Mouse (Mus musculus) midbrain, embryonic 14.5 days (tissue): ENCODE measurements around the gene Arntl. TPM values are rescaled to one million over a fixed set of nuclear protein-coding genes. Genes with fewer than 3 reads are reported as not detected.

ENCODE experiments used
- ATAC-seq: fragments of 200-750 bp; cut with Nextera tagmentation; 2 replicates; pipeline ENCODE4 v1.8.0; 2017; ENCODE audit warnings: moderate number of reproducible peaks, moderate library complexity; ENCODE audit not compliant: low FRiP score, low TSS enrichment
- DNase-seq: peaks from one replicate; pipeline ENCODE4 v3.0.0-alpha.2; 2015
- H3K27ac ChIP-seq: fragments of 300-500 bp; sonication (generic); replicated peaks from 2 replicates; pipeline ENCODE4 v1.5.1; 2014; ENCODE audit warnings: mild to moderate bottlenecking, low read depth, low read length, moderate library complexity
- H3K27me3 ChIP-seq: fragments of 300-500 bp; sonication (generic); 2 replicates; pipeline ENCODE4 v1.6.1; 2014; ENCODE audit warnings: low read length, control low read depth, mixed read lengths; ENCODE audit not compliant: control insufficient read depth, insufficient read depth
- H3K36me3 ChIP-seq: fragments of 300-500 bp; sonication (generic); 2 replicates; pipeline ENCODE4 v1.6.1; 2014; ENCODE audit warnings: low read length, control low read depth; ENCODE audit not compliant: control insufficient read depth, insufficient read depth
- H3K4me1 ChIP-seq: fragments of 300-500 bp; sonication (generic); 2 replicates; pipeline ENCODE4 v1.6.1; 2014; ENCODE audit warnings: mild to moderate bottlenecking, antibody characterized with exemption, low read length, control low read depth; ENCODE audit not compliant: control insufficient read depth, insufficient read depth
- H3K4me2 ChIP-seq: fragments of 300-500 bp; sonication (generic); 2 replicates; pipeline ENCODE4 v1.6.1; 2014; ENCODE audit warnings: mild to moderate bottlenecking, low read length, moderate library complexity
- H3K4me3 ChIP-seq: fragments of 300-500 bp; sonication (generic); replicated peaks from 2 replicates; pipeline ENCODE4 v1.5.1; 2014; ENCODE audit warnings: low read depth, low read length
- H3K9ac ChIP-seq: fragments of 300-500 bp; sonication (generic); replicated peaks from 2 replicates; pipeline ENCODE4 v1.6.1; 2014; ENCODE audit warnings: mild to moderate bottlenecking, low read length, moderate library complexity
- H3K9me3 ChIP-seq: fragments of 300-500 bp; sonication (generic); 2 replicates; pipeline ENCODE4 v1.6.1; 2016; ENCODE audit warnings: low read length, control low read depth, mixed read lengths; ENCODE audit not compliant: control insufficient read depth
- WGBS: fragments of 180-500 bp; shearing (Covaris S2); extraction: QIAGEN DNeasy Blood & Tissue Kit; methylation state at CpG from one replicate; pipeline ENCODE4 v1.1.7; 2014; 5-methylcytosine and 5-hydroxymethylcytosine counted together
- polyA plus RNA-seq: library from polyadenylated mRNA; unstranded; fragments of >200 nt; fragmentation: Nextera tagmentation; extraction: Ambion mirVana; gene quantifications from 2 replicates; pipeline ENCODE4 v1.2.1, GENCODE M21; 2014

Arntl gene
- polyA plus RNA-seq, 1 experiment from 2014 or later, result 16.1 TPM

DNA sequence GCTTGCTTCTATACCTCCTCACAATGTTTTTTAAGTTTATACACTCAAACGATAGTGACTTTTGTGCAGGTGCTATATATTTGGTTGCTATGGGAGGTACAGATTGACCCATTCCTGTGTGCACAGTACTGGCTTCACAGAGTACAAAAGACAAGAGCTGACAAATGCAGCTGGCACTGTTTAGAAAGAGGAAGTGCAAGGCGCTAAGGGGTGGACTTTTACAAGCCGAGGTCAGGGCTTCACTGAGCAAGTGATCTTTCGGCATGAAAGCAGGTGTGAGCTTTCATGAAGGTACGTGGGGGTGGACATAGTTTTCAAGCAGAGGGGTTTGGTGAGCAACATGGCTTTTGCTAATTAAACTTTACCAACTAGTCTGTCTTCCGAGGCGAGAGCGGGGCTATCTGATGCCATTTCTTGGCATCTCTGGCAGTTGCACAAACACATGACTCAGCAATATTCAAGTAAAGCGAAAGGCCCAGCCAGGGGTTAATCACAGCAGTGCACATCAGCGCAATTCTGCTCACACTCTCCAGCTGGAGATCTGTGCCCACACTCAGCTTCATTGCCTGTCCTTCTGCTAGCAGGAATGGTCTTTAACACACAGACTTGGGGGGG lies 10.0 kb upstream of the Arntl start:
- Histone ChIP-seq H3K9me3 (no peaks in the 10 kb centered on the region), H3K36me3 (no peaks in the 10 kb centered on the region), H3K4me1 (no peaks in the 10 kb centered on the region), H3K4me2 (no peak overlapping the region), H3K27me3 (no peaks in the 10 kb centered on the region), H3K9ac (no peak overlapping the region), H3K4me3 (no peak overlapping the region), H3K27ac (no peak overlapping the region)
- DNase-seq (no peak), ATAC-seq (no peak)
- 59% methylated on average over 10 of the region's 10 CpGs for WGBS

DNA sequence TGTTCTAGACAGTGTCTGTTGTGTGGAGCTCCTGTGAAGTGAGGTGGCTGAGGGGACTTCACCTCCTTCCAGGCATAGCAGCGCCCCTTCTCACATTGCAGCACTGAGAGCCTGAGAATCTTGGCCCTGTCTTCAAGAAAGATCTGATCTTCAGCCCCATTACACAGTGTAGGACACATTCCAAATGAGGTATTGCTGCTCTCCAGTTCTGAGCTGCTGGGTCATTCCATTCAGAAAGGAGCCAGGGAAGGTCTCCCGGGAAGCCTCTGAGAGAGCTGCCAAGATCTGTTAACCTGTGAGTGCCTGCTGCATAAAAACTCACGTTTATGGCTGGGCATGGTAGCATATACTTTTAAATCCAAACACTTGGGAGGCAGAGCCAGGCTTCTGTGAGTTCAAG lies 5.7 kb upstream of the Arntl start:
- Histone ChIP-seq H3K9ac (no peak overlapping the region), H3K27me3 (peaks cover 18% of the 10 kb centered on the region; the same call in 1 of the 2 replicates), H3K4me1 (no peaks in the 10 kb centered on the region), H3K36me3 (no peaks in the 10 kb centered on the region), H3K4me2 (no peak overlapping the region), H3K27ac (no peak overlapping the region), H3K4me3 (no peak overlapping the region), H3K9me3 (no peaks in the 10 kb centered on the region)
- DNase-seq (no peak), ATAC-seq (no peak)
- 56% methylated on average over 3 of the region's 3 CpGs for WGBS

DNA sequence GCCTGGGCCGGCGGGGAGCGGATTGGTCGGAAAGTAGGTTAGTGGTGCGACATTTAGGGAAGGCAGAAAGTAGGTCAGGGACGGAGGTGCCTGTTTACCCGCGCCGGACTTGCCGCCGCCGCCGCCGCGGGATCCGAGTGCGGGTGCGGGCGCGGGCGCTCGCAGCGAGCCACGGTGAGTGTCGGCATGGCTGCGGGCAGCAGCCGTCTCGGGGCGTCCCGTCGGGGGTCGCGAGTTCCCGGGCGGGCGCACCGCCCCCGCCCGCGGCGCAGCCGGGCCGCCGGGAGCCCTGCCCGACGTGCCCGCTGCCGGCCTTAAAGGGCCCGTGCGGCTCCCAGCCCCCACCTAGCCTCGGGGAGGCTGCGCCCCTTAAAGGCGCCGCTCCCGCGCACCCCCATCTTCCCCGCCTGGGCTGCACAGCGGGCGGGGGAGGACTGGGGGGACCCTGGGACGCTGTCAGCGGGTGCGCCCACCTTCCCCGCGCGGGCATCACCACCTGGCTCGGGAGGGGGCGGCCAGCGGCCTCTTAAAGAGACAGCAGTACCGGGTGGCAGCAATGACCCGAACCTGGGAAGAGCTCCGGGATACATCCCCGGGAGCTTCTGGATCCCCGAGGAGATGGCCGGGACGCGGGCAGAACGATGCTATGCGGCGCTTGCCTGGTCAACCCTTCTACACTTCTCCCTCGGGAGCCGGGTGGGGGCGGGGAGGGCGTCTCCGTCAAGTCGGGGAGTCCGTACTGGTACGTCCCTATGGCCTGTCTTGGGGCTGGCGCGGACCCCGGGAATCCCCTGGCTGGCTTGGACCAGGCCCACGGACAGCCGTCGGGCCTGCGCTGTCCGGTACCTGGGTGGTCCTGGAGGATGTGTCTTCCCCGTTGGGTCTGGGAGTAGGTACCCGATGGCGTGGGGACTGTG lies 464 bp downstream of the Arntl start:
- Histone ChIP-seq H3K27ac (peak overlapping the region; percentile 86), H3K27me3 (peaks cover 45% of the 10 kb centered on the region), H3K4me2 (peak overlapping the region; percentile 77), H3K4me3 (peak overlapping the region; percentile 80), H3K9ac (peak overlapping the region; percentile 70), H3K9me3 (no peaks in the 10 kb centered on the region), H3K4me1 (peaks cover 7% of the 10 kb centered on the region; the same call in 1 of the 2 replicates), H3K36me3 (no peaks in the 10 kb centered on the region)
- under 1% methylated on average over 76 of the region's 98 CpGs for WGBS
- peak; percentile 80 for DNase-seq
- ATAC-seq, result peak; percentile 74

DNA sequence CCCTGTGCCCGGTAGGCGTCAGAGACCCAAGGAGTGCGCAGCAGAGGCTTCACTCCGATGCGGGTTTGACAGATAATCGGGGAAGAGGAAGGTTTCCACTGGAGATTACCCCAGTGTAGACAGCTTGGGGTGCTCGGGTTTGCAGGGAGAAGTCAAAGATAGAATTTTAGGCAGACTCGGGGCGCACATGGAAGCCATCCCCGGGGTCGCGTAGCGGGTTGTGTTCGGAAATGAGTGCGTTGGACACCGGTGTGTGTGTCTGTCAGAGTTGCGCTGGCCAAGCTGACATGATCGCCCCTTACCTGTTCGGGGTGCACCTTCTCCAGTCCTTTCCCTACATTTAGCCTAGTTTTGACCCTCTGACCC lies 1.1 kb downstream of the Arntl start:
- Histone ChIP-seq H3K9me3 (no peaks in the 10 kb centered on the region), H3K4me3 (peak overlapping the region; percentile 80), H3K9ac (peak overlapping the region; percentile 70; the same call in 1 of the 2 replicates), H3K27ac (no peak overlapping the region), H3K27me3 (peaks cover 45% of the 10 kb centered on the region), H3K36me3 (no peaks in the 10 kb centered on the region), H3K4me1 (peaks cover 7% of the 10 kb centered on the region; the same call in 1 of the 2 replicates), H3K4me2 (peak overlapping the region; percentile 77)
- no peak for DNase-seq
- 1% methylated on average over 19 of the region's 19 CpGs for WGBS
- ATAC-seq, result no peak

DNA sequence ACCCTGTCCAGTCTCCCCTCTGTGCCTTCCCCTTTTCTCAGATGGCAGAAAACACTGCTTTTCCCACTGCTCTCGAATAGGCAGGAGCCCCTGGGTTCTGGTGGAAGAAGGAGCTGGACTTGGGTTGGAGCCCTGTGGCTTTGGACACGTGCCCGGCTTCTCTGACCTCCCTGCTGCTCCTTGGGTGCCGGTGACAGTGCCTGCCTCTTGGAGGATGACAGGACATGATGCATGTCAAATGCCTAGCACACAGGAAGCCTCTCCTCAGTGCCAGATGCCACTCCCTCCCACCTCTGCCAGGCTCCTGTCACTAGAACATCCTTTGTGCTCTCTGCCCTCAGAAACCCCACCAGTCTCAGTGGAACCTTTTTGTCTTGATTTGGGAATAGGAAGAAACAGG lies 3.2 kb downstream of the Arntl start:
- 56% methylated on average over 4 of the region's 4 CpGs for WGBS
- Histone ChIP-seq H3K9me3 (no peaks in the 10 kb centered on the region), H3K4me1 (peaks cover 7% of the 10 kb centered on the region; the same call in 1 of the 2 replicates), H3K9ac (no peak overlapping the region), H3K27ac (no peak overlapping the region), H3K4me2 (no peak overlapping the region), H3K4me3 (no peak overlapping the region), H3K36me3 (no peaks in the 10 kb centered on the region), H3K27me3 (peaks cover 38% of the 10 kb centered on the region)
- no peak for DNase-seq
- ATAC-seq, result no peak

DNA sequence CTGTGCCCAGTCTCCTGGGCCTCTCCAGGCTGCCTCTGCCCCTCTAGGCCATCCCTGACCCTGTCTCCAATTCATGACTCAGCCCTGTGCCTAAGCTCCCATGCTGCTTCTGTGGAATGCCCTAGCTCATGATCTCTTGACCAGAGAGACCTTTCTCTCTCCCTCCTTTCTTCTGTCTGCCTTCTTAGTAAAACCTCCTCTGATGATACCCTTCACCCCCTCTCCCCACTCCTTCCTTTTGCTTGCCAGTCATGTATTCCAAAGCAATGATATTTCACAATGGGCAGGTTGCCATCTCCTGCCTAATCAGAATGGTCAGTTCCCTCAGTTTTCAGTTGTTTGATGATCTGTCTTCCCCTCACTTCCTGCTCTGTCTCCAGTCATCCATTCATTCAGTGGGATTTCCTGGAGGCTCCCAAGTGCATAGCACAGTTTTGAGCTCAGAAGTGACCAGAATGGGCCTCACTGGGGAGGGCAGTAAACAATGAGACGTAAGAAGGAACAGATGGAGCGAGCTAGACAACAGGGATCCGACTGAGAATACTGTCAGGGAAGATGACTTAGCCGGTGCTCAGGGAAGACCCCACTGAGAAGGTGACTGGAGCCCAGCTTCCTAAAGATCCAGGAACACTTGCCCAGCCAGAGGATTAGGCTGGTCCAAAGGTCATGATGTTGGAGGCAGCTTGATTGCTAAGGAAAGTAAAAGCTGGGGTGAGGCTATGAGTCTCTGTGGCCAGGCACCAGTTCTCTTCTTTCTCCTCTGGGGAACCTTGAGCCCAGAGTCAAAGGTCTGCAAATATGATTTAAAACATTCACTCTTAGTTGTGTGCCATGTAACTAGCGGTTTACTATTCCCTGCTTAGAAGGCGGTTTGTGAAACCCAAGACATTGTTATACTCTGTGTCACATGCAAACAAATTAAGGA lies 7.2 kb downstream of the Arntl start:
- 48% methylated on average over 6 of the region's 6 CpGs for WGBS
- no peak for ATAC-seq
- no peak for DNase-seq

DNA sequence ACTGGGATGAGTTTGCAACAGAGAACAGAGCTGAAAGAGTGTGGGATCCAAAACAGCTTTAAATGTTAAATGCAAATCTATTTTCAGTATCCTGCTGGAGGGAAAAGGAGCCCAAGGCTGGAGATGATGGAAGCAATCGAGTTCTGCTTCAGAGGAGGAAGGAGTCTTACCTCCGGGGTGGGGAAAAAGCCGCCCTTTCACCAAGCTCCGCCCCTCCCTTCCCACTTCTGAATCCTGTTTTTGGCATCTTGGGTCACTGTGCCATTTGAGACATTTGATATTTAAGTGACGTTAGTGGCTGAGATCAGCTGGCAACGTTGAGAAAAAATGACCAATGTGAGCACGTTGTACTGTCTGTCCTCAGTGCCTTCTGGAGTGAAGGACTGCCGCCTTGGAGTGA lies 8.9 kb downstream of the Arntl start:
- ATAC-seq (no peak), DNase-seq (no peak)
- WGBS, result 74% methylated on average over 8 of the region's 8 CpGs
- no peak overlapping the region for H3K27ac ChIP-seq
- H3K9me3 ChIP-seq, result no peaks in the 10 kb centered on the region
- no peak overlapping the region for H3K4me3 ChIP-seq
- H3K36me3 ChIP-seq, result no peaks in the 10 kb centered on the region
- H3K4me1 ChIP-seq, result 0 out of 2 replicates have a peak, but pooled peaks cover 3% of the 10 kb centered on the region
- no peak overlapping the region for H3K4me2 ChIP-seq
- H3K9ac ChIP-seq, result no peak overlapping the region
- no peaks in the 10 kb centered on the region for H3K27me3 ChIP-seq

More for the DNA sequence above, 7.2 kb downstream of the Arntl start:
- no peak overlapping the region for H3K4me2 ChIP-seq
- H3K27me3 ChIP-seq, result peaks cover 12% of the 10 kb centered on the region; the same call in 1 of the 2 replicates
- H3K4me1 ChIP-seq, result no peaks in the 10 kb centered on the region
- H3K4me3 ChIP-seq, result no peak overlapping the region
- H3K27ac ChIP-seq, result no peak overlapping the region
- no peak overlapping the region for H3K9ac ChIP-seq
- H3K9me3 ChIP-seq, result no peaks in the 10 kb centered on the region
- H3K36me3 ChIP-seq, result no peaks in the 10 kb centered on the region

DNA sequence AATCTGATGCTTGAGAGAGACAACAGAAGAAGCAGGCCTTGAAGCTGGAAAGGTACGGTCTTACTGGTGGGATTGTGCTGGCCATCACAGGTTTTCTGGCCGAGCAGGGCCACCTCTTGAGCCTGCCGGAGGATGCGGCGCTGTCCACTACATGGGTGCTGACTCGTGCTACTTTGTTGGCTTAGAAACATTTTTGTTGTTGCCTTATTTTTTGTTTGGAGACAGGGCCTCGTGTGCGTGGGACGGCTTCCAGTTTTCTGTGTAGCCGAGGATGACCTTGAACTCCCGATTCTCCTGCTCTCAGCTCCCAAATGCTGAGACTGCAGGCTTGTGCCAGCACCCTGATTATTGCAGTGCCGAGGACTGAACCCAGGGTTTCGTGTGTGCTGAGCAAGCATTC lies 12.2 kb downstream of the Arntl start:
- ATAC-seq (no peak), DNase-seq (no peak)
- H3K27me3 ChIP-seq, result no peaks in the 10 kb centered on the region
- H3K36me3 ChIP-seq, result no peaks in the 10 kb centered on the region
- no peak overlapping the region for H3K4me3 ChIP-seq
- no peak overlapping the region for H3K9ac ChIP-seq
- H3K4me1 ChIP-seq, result 0 out of 2 replicates have a peak, but pooled peaks cover 3% of the 10 kb centered on the region
- WGBS, result 80% methylated on average over 13 of the region's 13 CpGs
- H3K27ac ChIP-seq, result no peak overlapping the region
- H3K4me2 ChIP-seq, result no peak overlapping the region
- H3K9me3 ChIP-seq, result no peaks in the 10 kb centered on the region
